Mouse (Mus musculus): ENCODE measurements at regions not wholly inside any gene's neighbourhood (a gene's known extent, or its start where the extent isn't known, plus 50 kb on each side); places are given as distances from the start of the nearest gene placed in this dataset.

DNA sequence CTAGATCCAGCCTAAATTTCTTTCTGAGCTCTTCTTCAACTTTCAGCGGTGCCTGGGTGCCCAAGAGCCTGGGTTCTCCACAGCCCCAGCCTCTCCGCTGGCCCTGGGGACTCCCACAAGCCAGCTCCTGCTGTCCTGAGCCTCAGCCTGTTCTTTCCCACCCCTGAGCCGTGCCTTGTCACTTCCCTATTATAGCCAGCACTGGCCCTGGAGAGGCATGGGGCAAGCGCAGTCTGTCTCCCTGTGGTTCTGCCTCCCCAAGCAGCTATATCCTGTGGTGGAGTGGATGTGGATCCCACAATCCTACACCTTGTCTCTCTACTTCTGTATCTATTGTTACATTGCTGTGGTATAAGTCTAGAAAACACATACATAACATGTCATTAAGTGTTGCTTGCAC, 128.6 kb upstream of the Hgf start:
- DNase-seq (ENCODE audit: low spot score) = no peak

DNA sequence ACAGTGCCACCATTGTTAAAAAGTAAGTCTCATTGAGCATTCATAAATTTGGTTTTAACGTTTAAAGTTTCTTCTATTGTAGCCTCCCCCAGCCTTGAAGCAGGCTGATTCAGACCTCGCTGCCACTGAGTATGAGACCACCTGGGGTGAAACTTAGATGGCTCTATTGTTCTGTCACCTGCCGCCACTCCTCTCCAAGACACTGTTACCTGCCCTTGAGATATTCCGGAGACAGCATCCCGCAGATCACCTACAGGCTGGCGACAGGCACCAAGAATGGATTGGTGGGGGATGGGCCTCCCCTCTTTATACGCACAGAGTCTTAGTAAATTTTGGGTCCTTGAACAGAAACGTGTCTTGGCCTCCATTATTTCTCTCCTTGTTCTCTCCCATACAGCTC, 128.0 kb upstream of the Hgf start:
- no peak for DNase-seq (ENCODE audit: low spot score)

DNA sequence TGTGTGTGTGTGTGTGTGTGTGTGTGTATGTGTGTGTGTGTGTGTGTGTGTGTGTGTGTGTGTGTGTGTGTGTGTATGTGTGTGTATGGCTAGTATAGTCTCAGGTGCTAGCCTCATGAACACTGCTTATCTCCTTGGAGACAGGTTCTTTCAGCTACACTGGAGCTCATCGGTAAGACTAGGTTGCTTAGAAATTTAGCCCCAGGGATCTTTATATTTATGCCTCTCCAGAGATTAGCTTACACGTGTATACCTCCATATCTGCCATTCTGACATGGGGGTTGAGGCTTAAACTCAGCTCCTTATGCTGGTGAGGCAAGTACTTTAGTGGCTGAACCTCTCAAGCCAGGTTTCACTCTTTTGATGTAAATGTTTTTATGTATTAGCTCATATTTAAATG, 127.0 kb upstream of the Hgf start:
- no peak for DNase-seq (ENCODE audit: low spot score)

DNA sequence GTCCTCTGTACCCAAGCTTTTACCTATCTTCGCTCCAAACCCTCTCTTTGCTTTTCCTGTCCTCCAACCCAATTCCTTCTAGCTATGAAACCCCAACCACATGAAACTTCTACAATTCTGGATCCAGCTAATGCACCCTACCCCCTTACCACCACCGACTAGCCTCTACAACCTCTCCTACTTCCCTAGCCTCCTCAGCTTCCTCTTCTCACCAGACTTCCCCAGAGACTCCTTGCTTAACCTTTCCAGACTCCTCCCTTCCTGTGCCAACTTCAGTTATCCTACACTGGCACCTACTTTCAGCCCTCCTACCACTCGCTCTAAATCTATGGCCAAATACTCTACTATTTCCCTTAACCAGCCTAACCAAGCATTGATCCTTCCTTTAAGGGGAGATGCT, 118.7 kb upstream of the Hgf start:
- no peak for DNase-seq (ENCODE audit: low spot score)

DNA sequence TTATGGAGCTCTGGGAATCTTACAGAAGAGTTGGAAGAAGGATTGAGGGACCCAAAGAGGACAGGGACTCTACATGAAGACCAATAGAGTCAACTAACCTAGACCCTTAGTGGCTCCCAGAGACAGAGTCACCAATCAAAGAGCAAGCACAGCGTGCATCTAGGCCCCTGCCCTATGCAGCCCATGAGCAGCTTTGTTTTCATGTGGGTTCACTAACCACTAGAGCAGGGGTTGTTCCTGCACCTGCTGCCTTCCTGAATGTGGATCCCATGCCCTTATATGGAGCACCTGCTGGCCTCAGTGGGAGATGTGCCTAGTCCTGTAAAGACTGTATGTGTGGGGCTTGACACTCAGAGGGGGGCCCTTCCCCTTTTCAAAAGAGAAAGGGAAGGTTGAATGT, 108.2 kb upstream of the Hgf start:
- DNase-seq (ENCODE audit: low spot score) = no peak

DNA sequence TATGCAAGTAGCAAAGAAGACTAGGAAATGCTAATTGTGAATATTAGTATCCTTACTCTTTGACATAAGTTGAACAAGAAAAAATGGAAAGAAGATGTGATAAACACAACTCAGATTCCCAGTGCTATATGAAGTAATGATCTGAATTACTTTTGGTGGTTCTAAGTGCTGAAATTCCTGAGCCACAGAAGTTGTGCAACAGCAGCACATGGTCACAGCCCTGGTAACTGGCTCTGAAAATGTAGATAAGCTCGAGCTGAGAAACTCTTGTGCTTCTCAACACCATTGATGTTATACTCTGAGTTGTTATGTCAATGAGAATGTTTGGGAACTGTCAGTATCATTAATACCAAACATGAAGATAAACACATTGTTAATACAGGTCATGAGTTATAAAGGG, 106.3 kb upstream of the Hgf start:
- no peak for DNase-seq (ENCODE audit: low spot score)

DNA sequence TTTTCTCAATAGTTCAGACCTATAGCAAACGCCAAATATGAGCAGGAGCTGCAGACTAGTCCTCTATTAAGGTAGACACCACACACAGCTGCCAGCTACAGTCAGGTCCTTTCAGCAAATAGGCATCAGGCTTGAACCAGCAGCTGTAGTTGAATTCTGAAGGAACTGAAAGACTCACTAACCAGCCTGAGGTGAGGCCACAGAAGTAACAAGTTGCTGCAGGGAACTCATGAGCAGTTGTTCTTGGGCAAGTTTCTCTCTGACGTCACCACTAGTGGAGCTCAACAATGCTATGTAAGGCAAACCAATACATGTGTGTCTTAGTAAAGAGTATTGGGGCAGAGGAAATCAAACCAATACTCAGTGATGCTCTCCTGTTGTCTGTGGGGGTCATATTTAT, 91.5 kb upstream of the Hgf start:
- DNase-seq (ENCODE audit: low spot score) = no peak

DNA sequence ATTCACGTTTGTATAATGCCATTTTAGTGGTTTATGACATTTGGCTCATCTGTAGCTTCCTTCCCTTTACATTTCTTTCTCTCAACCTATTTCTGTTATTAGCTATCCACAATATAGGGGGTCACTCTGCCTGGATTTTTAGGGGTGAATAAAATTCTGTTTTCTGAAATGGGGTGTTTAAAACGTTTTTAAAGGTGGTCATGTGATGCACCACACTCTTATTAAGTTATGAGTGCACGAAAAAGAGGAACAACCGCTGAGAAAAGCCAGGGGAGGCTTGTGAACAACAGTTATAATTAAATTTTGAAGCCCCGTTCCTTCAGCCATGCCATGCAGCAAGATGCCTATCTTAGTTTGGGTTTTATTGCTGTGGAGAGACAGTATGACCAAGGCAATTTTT, 87.0 kb upstream of the Hgf start:
- DNase-seq (ENCODE audit: low spot score) = no peak

DNA sequence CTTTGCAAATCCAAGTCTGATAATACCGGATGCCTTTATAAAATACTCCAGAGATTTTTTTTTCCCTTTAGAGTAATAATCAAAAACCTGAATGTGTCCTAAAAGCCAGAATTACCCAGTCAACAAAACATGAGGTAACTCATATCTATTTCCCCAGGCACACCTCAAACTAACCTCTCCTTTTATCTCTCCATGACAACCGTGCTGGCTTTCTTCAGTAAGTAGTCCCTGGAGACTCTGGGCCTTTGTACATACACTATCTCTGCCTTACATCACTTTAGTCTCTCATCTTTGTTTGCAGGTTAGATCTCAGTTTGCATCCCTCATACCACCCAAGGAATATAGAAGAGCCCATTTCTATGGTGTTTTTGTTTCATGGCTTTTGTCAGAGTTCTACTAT, 84.7 kb upstream of the Hgf start:
- peak; percentile 34 for DNase-seq (ENCODE audit: low spot score)

DNA sequence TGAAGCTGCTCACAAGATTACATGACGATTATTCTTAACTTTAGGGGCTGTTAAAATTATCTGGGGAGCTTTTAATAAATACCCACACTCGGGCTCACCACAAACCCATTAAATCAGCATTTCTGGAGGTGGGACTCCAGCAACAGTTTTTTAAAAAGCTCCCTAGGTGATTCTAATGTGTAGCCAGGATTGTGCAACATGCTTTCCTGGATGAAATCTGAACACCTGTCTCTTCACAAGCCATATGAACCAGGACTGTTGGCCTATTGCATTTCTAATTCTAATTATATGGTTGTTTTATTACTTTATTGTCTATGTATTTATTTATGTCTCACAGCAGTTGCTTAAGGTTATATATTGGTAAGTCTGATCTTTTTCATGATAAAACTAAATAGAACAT, 84.1 kb upstream of the Hgf start:
- no peak for DNase-seq (ENCODE audit: low spot score)

DNA sequence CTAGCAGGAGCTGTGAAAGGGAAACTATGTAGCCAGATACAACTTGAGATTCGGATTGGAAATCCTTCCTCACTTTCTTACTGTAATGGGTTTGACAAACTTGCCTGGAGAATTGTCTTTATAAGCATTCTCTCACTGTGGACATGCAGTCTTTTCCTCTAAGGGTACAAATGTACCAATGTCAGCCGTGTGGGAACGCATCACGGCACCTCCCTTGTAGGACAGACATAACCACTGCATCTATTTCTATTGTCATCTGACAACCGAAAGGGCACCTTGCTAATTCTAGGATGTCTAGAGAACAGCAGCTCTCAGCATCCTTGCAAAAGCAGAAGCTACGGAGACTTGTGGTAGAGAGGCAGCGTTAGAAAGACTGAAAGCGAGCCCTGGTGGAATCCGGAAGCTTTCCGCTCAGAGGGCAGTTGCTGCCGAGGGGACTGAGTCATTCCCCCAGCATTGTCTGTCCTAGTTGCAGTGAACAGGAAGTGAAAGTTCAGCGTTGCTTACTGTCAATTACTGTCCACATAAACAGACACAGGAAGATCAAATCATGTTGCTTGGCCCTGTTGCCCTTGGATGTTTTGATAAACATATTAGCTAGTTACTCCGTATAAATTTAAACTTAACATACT, 83.5 kb upstream of the Hgf start:
- peak; percentile 32 for DNase-seq (ENCODE audit: low spot score)

DNA sequence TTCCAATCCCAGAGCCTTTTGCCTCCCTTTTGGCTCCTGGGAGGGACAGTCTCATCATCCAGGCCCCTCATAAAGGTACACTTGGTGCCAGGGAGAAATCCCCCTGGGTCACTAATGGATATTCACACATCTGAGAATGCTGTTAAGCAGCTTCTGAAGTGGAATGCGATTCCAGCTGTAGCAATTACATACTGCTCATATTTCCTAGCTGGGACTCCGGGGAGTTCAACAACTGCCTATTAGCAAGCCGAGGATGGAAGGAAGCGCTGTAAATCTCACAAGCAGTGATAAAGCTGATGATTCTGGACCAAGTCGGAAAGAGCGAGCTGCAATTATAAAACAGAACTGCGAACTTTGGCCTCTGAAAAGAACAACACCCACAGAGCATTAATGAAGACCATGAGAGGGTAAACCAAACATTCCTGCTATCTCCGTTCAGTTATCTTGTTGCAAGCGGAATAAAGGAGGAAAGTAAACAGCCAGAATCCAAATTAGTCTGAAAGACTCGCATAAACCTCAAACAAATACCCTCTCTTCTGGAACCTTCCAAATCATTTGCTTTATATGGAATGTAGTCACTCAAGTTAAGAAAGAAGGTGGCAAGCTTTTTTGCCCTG, 82.8 kb upstream of the Hgf start:
- DNase-seq (ENCODE audit: low spot score) = no peak

DNA sequence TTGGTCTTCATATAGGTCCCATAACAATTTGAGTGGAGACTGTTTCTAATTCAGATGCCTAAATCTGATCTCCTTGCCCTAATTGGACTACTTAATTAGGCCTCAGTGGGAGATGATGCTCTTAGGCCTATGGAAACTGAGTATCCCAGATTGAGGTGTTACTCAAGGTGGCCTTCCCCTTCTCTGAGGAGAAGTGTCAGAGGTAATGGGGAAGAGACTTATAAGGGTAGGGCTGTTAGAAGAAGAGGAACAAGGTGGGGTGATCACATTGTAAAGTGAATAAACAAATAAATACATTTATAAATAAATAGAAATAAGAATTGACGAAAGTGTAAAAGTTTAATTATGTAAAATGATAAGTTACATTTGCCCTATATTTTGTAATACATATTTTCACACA, 65.3 kb upstream of the Hgf start:
- DNase-seq (ENCODE audit: low spot score) = no peak

DNA sequence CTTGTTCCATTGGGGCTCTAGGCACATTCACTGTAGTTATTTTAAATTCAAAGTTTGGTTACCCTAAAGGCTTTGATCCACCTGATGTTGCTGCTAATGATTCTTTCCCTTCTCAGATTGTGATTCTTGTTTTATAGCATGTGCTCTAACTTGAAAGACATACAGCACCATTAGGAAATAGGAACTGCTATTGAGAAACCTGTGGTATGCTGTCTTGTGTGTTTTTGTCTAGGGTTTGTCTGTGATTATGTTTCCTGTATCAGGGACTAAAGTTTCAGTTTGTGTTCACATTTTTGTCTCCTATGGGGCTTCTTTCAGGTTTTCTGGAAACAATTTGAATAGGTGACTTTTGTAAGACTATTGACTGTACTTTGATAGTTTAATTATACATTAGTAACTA, 63.5 kb upstream of the Hgf start:
- no peak for DNase-seq (ENCODE audit: low spot score)

DNA sequence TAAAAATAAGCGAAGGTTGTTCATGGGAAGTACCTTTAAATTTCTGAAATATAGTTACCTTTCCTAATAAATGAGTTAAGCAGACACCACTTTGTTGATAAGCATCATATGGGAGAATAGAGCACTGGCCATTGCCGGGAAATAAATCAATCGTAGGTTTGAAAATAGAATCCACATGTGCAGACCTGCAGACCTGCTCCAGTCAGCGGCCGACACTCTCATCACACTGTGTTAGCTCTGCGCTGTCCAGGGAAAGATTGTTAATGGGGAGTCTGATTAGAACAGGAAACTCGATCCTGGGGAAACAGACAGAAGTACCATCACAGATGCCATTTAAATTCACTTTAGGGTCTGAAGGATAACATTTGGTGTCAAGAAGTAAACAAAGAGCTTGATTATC, 53.4 kb upstream of the Hgf start:
- no peak for DNase-seq (ENCODE audit: low spot score)
